Mouse (Mus musculus) stomach, postnatal 0 days (tissue): ENCODE results near the gene Sgcg. TPM values are rescaled to one million over a fixed set of nuclear protein-coding genes. Genes with fewer than 3 reads are reported as not detected.

ENCODE experiments used
- ATAC-seq: fragments of 200-750 bp; cut with Nextera tagmentation; 2 replicates; pipeline ENCODE4 v1.8.0; 2017; ENCODE audit not compliant: low FRiP score, low TSS enrichment
- DNase-seq: peaks from one replicate; pipeline ENCODE4 v3.0.0-alpha.2; 2016; ENCODE audit warnings: low spot score
- H3K27ac ChIP-seq: fragments of 300-500 bp; sonication (generic); replicated peaks from 2 replicates; pipeline ENCODE4 v1.5.1; 2014; ENCODE audit warnings: mild to moderate bottlenecking, control low read depth
- H3K27me3 ChIP-seq: fragments of 300-500 bp; sonication (generic); 2 replicates; pipeline ENCODE4 v1.6.1; 2014; ENCODE audit warnings: low read length; ENCODE audit not compliant: control insufficient read depth, insufficient read depth
- H3K36me3 ChIP-seq: fragments of 300-500 bp; sonication (generic); 2 replicates; pipeline ENCODE4 v1.6.1; 2014; ENCODE audit warnings: low read length, mixed read lengths; ENCODE audit not compliant: control insufficient read depth, insufficient read depth
- H3K4me1 ChIP-seq: fragments of 300-500 bp; sonication (generic); replicated peaks from 2 replicates; pipeline ENCODE4 v1.6.1; 2014; ENCODE audit warnings: antibody characterized with exemption; ENCODE audit not compliant: control insufficient read depth, insufficient read depth
- H3K4me2 ChIP-seq: fragments of 300-500 bp; sonication (generic); replicated peaks from 2 replicates; pipeline ENCODE4 v1.6.1; 2014; ENCODE audit warnings: low read depth, mild to moderate bottlenecking, control low read depth, moderate library complexity
- H3K4me3 ChIP-seq: fragments of 300-500 bp; sonication (generic); 2 replicates; pipeline ENCODE4 v1.5.1; 2014; ENCODE audit warnings: low read depth, low read length, control low read depth
- H3K9ac ChIP-seq: fragments of 300-500 bp; sonication (generic); 2 replicates; pipeline ENCODE4 v1.6.1; 2014; ENCODE audit warnings: mild to moderate bottlenecking, low read length, control low read depth, mixed read lengths
- H3K9me3 ChIP-seq: fragments of 300-500 bp; sonication (generic); 2 replicates; pipeline ENCODE4 v1.6.1; 2016; ENCODE audit warnings: low read length; ENCODE audit not compliant: control insufficient read depth
- CTCF ChIP-seq: IDR thresholded peaks from 2 replicates; pipeline ENCODE4 v1.5.1; 2016; ENCODE audit warnings: antibody characterized with exemption, low read depth, mild to moderate bottlenecking, moderate library complexity
- EP300 ChIP-seq: optimal IDR thresholded peaks from 2 replicates; pipeline ENCODE3; 2016; ENCODE audit warnings: antibody characterized with exemption
- WGBS: fragments of 180-500 bp; shearing (Covaris S2); extraction: QIAGEN DNeasy Blood & Tissue Kit; methylation state at CpG from one replicate; pipeline ENCODE4 v1.1.7; 2014; 5-methylcytosine and 5-hydroxymethylcytosine counted together
- polyA plus RNA-seq: library from polyadenylated mRNA; unstranded; fragments of >200 nt; fragmentation: Nextera tagmentation; extraction: Ambion mirVana; gene quantifications from 2 replicates; pipeline ENCODE4 v1.2.1, GENCODE M21; 2015

Sgcg gene
- polyA plus RNA-seq, 1 experiment from 2014 or later: 2.9 TPM

GRCm38 (mm10) chr14:61172548-61173158, 85.6 kb downstream of the Sgcg start:
- H3K27me3 ChIP-seq: no peaks in the 10 kb centered on the region
- no peaks in the 10 kb centered on the region for H3K36me3 ChIP-seq
- TF ChIP-seq CTCF: no peak
- no peak for TF ChIP-seq EP300
- under 1% methylated on average over 48 of the region's 52 CpGs for WGBS
- DNase-seq (peak; percentile 99), ATAC-seq (peak; percentile 99)
- H3K4me2 ChIP-seq: peak overlapping the region; percentile 83
- H3K4me3 ChIP-seq: peak overlapping the region; percentile 66
- H3K27ac ChIP-seq: peak overlapping the region; percentile 88
- H3K9me3 ChIP-seq: no peaks in the 10 kb centered on the region
- no peaks in the 10 kb centered on the region for H3K4me1 ChIP-seq
- peak overlapping the region; percentile 74 for H3K9ac ChIP-seq

- Histone ChIP-seq H3K4me3 (no peak overlapping the region), H3K4me1 (no peaks in the 10 kb centered on the region), H3K9ac (no peak overlapping the region), H3K27ac (no peak overlapping the region), H3K9me3 (no peaks in the 10 kb centered on the region), H3K27me3 (no peaks in the 10 kb centered on the region), H3K4me2 (no peak overlapping the region), H3K36me3 (no peaks in the 10 kb centered on the region)
- TF ChIP-seq EP300 (no peak), CTCF (no peak)
- 83% methylated on average over 5 of the region's 5 CpGs for WGBS
- ATAC-seq (no peak), DNase-seq (no peak)
These were observed 86.9 kb downstream of the Sgcg start for GRCm38 (mm10) chr14:61171261-61171970.

Other genes with a start within 250 kb of the Sgcg start
- 27.8 and 28.2 TPM in 2 replicates for gene Tnfrsf19, start 212.0 kb downstream of the Sgcg start, polyA plus RNA-seq
- 0.65 and 0.95 TPM in 2 replicates for gene Sacs, start 120.0 kb downstream of the Sgcg start, polyA plus RNA-seq
- 1.2 TPM in 2 replicates for gene Arl11, start 51.3 kb upstream of the Sgcg start, polyA plus RNA-seq
- 18.3 and 20.2 TPM in 2 replicates for gene Ebpl, start 101.9 kb upstream of the Sgcg start, polyA plus RNA-seq
- gene Kpna3, start 181.4 kb upstream of the Sgcg start, polyA plus RNA-seq: 20.3 and 21.2 TPM in 2 replicates